Mouse (Mus musculus) embryo, embryonic 10 days (tissue): Measurements from ENCODE around the gene Mefv.
"Not testable (repeated sequence)": the region's sequence is repeated elsewhere in the genome, so short reads cannot be mapped to it uniquely, and the experiment has no call there.

Experiments
- DNase-seq: peaks from one replicate; pipeline ENCODE4 v3.0.0-alpha.2; 2015; ENCODE audit warnings: low spot score

Gene Mefv

GRCm38 (mm10) chr16:3717980-3718379 lies at the start of gene Mefv:
Mefv (minus strand) TSS chr16:3718097.
- DNase-seq, result no peak

- no peak for DNase-seq
Measured at GRCm38 (mm10) chr16:3748976-3749375, 31.1 kb upstream of the Mefv start.

GRCm38 (mm10) chr16:3745656-3746055 lies 27.8 kb upstream of the Mefv start:
- DNase-seq, result no peak

- no peak for DNase-seq
Measured at GRCm38 (mm10) chr16:3744186-3744700, 26.3 kb upstream of the Mefv start.

GRCm38 (mm10) chr16:3743503-3744185 lies 25.7 kb upstream of the Mefv start, which contains the start of gene Zfp263:
Zfp263 (plus strand) TSS chr16:3744093.
- DNase-seq, result peak; percentile 99

- DNase-seq, result no peak
Measured at GRCm38 (mm10) chr16:3742466-3742865, 24.6 kb upstream of the Mefv start.

GRCm38 (mm10) chr16:3733198-3733732 lies 15.4 kb upstream of the Mefv start:
- no peak for DNase-seq

- DNase-seq, result no peak
Measured at GRCm38 (mm10) chr16:3732612-3733011, 14.7 kb upstream of the Mefv start.

GRCm38 (mm10) chr16:3727980-3728720 lies 10.3 kb upstream of the Mefv start:
- no peak for DNase-seq

GRCm38 (mm10) chr16:3723231-3723630 lies 5.3 kb upstream of the Mefv start:
- DNase-seq, result no peak

- no peak for DNase-seq
Measured at GRCm38 (mm10) chr16:3714731-3715130, 3.2 kb downstream of the Mefv start.

- DNase-seq, result no peak
Measured at GRCm38 (mm10) chr16:3706680-3707079, 11.2 kb downstream of the Mefv start.

- DNase-seq, result no peak
Measured at GRCm38 (mm10) chr16:3700893-3701292, 17.0 kb downstream of the Mefv start.

- no peak for DNase-seq
Measured at GRCm38 (mm10) chr16:3699281-3699680, 18.6 kb downstream of the Mefv start.

- not testable (repeated sequence) for DNase-seq
Measured at GRCm38 (mm10) chr16:3689608-3690007, 28.3 kb downstream of the Mefv start.
